Mouse (Mus musculus) midbrain, embryonic 12.5 days (tissue): ENCODE measurements around the gene Utp20. TPM values are rescaled to one million over a fixed set of nuclear protein-coding genes. Genes with fewer than 3 reads are reported as not detected.
A peak's percentile ranks its signal among the peaks of the same experiment; 100 is the strongest.
"Not testable (repeated sequence)": the region's sequence is repeated elsewhere in the genome, so short reads cannot be mapped to it uniquely, and the experiment has no call there.

ENCODE experiments used
- ATAC-seq: fragments of 200-750 bp; cut with Nextera tagmentation; 2 replicates; pipeline ENCODE4 v1.8.0; 2017; ENCODE audit warnings: low read depth, moderate TSS enrichment, moderate library complexity; ENCODE audit not compliant: low FRiP score
- H3K27ac ChIP-seq: fragments of 300-500 bp; sonication (generic); replicated peaks from 2 replicates; pipeline ENCODE4 v1.5.1; 2016; ENCODE audit warnings: mild to moderate bottlenecking
- H3K27me3 ChIP-seq: fragments of 300-500 bp; sonication (generic); 2 replicates; pipeline ENCODE4 v1.6.1; 2016; ENCODE audit warnings: mild to moderate bottlenecking
- H3K36me3 ChIP-seq: fragments of 300-500 bp; sonication (generic); 2 replicates; pipeline ENCODE4 v1.6.1; 2016
- H3K4me1 ChIP-seq: fragments of 300-500 bp; sonication (generic); 2 replicates; pipeline ENCODE4 v1.6.1; 2016
- H3K4me2 ChIP-seq: fragments of 300-500 bp; sonication (generic); replicated peaks from 2 replicates; pipeline ENCODE4 v1.6.1; 2016; ENCODE audit warnings: mild to moderate bottlenecking, moderate library complexity
- H3K4me3 ChIP-seq: fragments of 300-500 bp; sonication (generic); 2 replicates; pipeline ENCODE4 v1.5.1; 2016; ENCODE audit warnings: mild to moderate bottlenecking
- H3K9ac ChIP-seq: fragments of 300-500 bp; sonication (generic); replicated peaks from 2 replicates; pipeline ENCODE4 v1.6.1; 2016; ENCODE audit warnings: mild to moderate bottlenecking, moderate library complexity
- H3K9me3 ChIP-seq: fragments of 300-500 bp; sonication (generic); 2 replicates; pipeline ENCODE4 v1.6.1; 2016; ENCODE audit warnings: mild to moderate bottlenecking
- WGBS: fragments of 180-500 bp; shearing (Covaris S2); methylation state at CpG from one replicate; pipeline ENCODE4 v1.1.7; 2016; 5-methylcytosine and 5-hydroxymethylcytosine counted together
- polyA plus RNA-seq: library from polyadenylated mRNA; unstranded; fragments of >200 nt; fragmentation: Nextera tagmentation; extraction: Ambion mirVana; gene quantifications from 2 replicates; pipeline ENCODE4 v1.2.1, GENCODE M21; 2016

Utp20 gene
- polyA plus RNA-seq, 1 experiment from 2014 or later: 18.7 TPM

DNA sequence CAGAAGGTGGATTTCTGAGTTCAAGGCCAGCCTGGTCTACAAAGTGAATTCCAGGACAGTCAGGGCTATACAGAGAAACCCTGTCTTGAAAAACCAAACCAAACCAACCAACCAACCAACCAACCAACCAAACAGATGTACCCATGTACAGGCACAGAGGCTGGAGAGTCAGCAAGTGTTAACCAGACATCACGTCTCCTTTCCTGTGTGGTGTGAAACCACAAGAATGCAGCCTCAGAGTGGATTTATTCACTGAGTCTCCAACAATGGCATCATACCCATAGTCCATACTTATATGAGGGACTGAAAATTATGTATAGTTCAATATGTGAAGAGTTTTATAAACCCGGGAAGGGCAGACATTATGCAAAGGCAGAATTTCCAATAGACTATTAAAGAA, 43.5 kb downstream of the Utp20 start:
- H3K27me3 ChIP-seq, H3K9me3 ChIP-seq, H3K9ac ChIP-seq, H3K4me1 ChIP-seq, H3K4me2 ChIP-seq, H3K27ac ChIP-seq, ATAC-seq, H3K4me3 ChIP-seq: not testable (repeated sequence)
- peaks cover 33% of the 10 kb centered on the region for H3K36me3 ChIP-seq
- 95% methylated on average over 2 of the region's 2 CpGs for WGBS

DNA sequence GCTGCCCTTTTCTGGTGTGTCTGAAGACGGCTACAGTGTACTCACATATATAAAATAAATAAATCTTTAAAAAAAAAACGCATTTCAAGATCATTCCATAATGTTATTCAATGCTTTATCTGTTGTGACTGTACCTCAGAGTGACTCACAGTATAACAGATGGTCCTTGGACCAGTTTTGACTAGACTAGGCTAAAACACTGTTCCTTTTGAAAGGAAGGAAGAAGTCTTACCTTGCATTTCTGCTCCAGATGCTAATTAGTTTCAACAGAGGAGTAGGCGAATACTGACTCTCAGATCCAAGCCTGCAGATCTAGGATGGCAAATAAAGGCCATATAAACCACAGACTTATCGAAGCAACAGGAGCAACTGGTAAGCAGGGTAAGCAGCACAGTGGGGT, 45.9 kb downstream of the Utp20 start:
- Histone ChIP-seq H3K9ac (no peak overlapping the region), H3K27ac (no peak overlapping the region), H3K27me3 (no peaks in the 10 kb centered on the region), H3K4me3 (no peak overlapping the region), H3K9me3 (no peaks in the 10 kb centered on the region), H3K36me3 (peaks cover 38% of the 10 kb centered on the region), H3K4me2 (no peak overlapping the region), H3K4me1 (no peaks in the 10 kb centered on the region)
- no peak for ATAC-seq
- WGBS: 91% methylated on average over 4 of the region's 4 CpGs

DNA sequence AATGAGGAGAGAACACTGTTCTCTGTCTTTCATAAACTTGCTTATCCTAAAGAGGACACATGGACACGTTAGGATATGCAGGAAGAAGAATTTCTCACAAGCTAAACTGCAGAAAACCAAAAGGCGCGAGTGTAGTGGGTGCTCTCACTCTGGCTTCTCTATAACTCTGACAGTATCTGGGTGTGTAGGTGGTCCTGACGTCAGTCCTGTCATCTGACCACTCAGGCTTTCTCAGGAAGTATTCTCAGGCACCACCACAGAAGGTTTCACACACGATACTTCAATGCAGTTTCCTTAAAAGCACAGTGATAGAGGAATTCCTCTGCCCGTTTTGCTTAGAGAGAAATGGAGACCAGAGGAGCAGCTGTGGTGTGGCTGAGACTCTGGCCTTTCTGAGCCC, 50.4 kb downstream of the Utp20 start:
- Histone ChIP-seq H3K4me1 (no peaks in the 10 kb centered on the region), H3K36me3 (peaks cover 42% of the 10 kb centered on the region), H3K27me3 (no peaks in the 10 kb centered on the region), H3K9ac (no peak overlapping the region), H3K4me3 (no peak overlapping the region), H3K4me2 (no peak overlapping the region), H3K27ac (no peak overlapping the region), H3K9me3 (no peaks in the 10 kb centered on the region)
- 87% methylated on average over 6 of the region's 6 CpGs for WGBS
- no peak for ATAC-seq

DNA sequence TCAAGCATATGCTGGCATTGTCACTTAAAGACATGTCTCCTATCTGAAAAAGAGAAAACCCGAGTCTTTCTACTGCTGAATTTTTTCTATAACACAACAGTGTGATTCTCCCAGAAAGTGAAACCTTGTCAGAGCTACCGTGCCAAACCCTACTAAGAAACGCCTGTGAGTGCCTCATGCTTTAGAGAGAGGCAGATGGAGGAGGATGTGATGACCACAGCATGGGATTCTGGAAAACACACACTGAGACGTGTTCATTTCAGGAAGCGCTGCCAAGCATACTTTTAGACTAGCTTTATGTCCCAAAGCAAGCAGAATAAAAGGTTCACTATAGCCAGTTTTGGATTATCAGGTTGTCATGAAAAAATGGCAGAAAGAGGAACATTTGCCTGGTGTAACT, 53.6 kb downstream of the Utp20 start:
- 97% methylated on average over 5 of the region's 5 CpGs for WGBS
- not testable (repeated sequence) for H3K9ac ChIP-seq, H3K27me3 ChIP-seq, ATAC-seq, H3K9me3 ChIP-seq, H3K4me2 ChIP-seq, H3K27ac ChIP-seq, H3K4me3 ChIP-seq, H3K4me1 ChIP-seq
- peaks cover 68% of the 10 kb centered on the region for H3K36me3 ChIP-seq

DNA sequence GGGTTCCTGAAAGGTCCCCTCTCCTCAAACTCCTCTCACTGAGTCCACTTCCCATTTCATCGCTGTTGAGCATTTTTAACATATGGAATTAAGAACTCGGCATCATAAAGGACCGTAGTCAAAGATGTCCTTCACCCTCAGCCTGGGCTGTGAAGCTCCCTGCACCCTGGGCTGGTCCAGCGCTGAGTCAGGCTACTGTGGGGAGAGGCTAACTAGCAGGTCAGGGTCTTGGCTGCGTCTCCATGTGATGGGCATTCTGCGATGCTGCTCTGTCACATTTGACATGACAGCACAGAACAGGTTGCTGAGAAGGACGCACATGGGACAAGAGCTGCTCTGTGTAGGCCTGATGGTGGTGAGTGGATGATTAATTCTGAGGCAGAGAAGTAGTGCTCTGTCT, 56.9 kb downstream of the Utp20 start:
- no peak overlapping the region for H3K4me3 ChIP-seq
- H3K9me3 ChIP-seq: no peaks in the 10 kb centered on the region
- no peak overlapping the region for H3K4me2 ChIP-seq
- 96% methylated on average over 7 of the region's 7 CpGs for WGBS
- no peaks in the 10 kb centered on the region for H3K4me1 ChIP-seq
- H3K36me3 ChIP-seq: peaks cover 74% of the 10 kb centered on the region
- no peak for ATAC-seq
- H3K27ac ChIP-seq: no peak overlapping the region
- H3K27me3 ChIP-seq: no peaks in the 10 kb centered on the region
- H3K9ac ChIP-seq: no peak overlapping the region

DNA sequence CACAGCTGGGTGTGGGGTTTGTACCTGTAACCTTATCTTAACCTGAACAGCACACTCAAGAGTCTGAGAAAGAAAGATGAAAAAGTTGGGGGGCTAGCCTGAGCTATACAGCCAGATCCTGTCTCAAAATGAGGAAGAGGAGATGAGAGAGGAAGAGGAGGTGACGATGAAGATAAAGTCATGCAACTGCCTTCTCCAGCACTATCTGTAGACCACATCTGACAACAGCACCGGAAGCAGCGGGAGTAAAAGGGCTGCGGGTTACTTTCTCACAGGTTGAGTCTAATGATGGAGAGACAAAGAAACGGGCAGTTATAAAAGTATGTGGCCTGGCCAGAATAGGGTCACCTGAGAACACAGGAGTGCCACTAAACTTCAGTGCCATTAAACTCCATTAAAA, 57.6 kb downstream of the Utp20 start:
- Histone ChIP-seq H3K9me3 (no peaks in the 10 kb centered on the region), H3K36me3 (peaks cover 82% of the 10 kb centered on the region), H3K27ac (no peak overlapping the region), H3K27me3 (no peaks in the 10 kb centered on the region), H3K4me3 (no peak overlapping the region), H3K4me1 (no peaks in the 10 kb centered on the region), H3K4me2 (no peak overlapping the region), H3K9ac (no peak overlapping the region)
- WGBS: 96% methylated on average over 5 of the region's 5 CpGs
- no peak for ATAC-seq

DNA sequence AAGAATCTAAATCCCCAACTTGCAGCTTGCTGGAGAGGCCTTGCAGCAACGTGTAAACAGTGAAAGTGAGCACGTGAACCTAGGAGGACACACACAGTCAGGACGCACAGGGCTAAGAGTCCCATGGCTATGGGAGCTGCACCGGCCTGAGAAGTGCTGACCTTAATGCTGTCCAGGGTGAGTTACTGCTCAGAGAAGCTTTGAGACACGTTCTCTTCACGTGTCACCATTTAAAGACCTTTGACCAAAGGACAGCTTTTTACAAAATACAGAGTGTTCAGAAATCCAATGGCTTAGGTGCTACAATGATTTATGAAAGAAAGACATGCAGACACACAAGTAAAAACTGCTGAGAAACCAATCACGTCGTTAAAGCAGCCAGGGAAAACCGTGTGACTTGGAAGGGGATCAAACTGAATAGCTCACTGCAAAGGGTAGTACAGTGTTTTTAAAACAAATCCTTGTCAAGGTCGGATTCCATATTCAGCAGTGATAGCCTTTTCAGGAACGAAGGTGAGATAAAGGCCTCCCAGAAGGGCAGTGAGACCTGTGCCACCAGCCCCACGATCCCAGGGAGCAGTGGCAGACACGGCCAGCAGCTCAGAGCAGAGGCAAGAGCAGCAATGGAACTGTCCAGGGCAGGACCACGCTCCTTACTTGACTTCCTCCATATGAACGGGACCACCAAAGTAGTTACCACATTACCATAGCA, 61.0 kb downstream of the Utp20 start:
- H3K4me3 ChIP-seq: no peak overlapping the region
- H3K9ac ChIP-seq: no peak overlapping the region
- H3K4me1 ChIP-seq: no peaks in the 10 kb centered on the region
- H3K4me2 ChIP-seq: no peak overlapping the region
- no peaks in the 10 kb centered on the region for H3K27me3 ChIP-seq
- peaks cover 67% of the 10 kb centered on the region for H3K36me3 ChIP-seq
- no peak overlapping the region for H3K27ac ChIP-seq
- no peak for ATAC-seq
- no peaks in the 10 kb centered on the region for H3K9me3 ChIP-seq
- WGBS: 91% methylated on average over 15 of the region's 15 CpGs

DNA sequence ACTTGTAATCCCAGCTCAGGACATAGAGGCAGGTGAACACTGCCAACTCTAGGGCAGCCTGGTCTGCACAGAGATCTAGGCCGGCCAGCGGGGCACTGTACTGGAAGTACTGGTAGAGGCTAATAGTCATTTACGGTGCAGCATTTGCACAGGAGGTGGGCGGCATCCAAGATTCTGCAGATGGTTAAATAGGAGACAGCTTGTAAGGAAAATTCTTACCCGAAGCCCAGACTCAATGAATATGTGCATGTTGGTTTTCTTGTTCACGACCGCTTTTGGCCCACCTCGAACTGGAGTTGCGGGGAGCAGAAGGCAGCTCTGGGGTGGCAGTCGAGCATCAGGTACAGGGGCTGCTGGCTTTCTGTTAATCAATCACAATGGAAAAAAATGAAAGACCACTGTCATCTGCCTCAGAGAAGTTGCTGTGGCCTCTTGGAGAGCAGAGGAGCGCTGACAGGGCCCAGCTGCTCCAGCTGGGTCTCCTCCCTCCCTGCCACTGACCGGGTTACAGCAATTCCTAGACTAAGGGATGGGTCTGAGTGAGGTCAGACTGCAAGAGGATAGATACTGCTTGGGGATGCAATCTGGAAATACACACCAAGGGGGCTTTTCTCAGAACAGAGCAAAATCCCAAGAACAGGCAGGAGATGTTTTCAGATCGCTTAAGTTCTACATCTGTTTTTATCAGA, 64.9 kb downstream of the Utp20 start:
- Histone ChIP-seq H3K9ac (no peak overlapping the region), H3K27ac (no peak overlapping the region), H3K36me3 (peaks cover 68% of the 10 kb centered on the region), H3K9me3 (no peaks in the 10 kb centered on the region), H3K4me1 (no peaks in the 10 kb centered on the region), H3K4me3 (no peak overlapping the region), H3K4me2 (no peak overlapping the region), H3K27me3 (no peaks in the 10 kb centered on the region)
- ATAC-seq: no peak
- WGBS: 95% methylated on average over 13 of the region's 13 CpGs

DNA sequence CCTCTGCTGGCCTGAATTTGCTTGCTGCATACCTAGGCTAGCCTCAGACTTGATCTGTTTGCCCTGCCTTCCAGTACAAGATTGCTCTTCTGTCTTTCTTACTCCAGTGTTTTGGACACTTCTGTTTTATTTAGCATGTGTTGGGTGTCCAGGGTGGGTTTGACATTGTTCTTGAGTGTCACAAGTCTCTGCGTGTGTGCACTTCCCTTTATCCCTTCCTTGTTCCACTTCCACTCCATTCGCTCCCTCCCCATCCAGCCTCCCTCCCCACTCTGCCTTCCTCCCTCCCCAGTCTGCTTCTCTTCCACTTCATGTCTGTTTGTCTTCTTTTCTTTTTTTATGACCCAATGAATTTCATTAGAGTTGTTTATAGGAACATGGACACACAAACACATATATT, 85.2 kb downstream of the Utp20 start:
- H3K27ac ChIP-seq: no peak overlapping the region
- no peaks in the 10 kb centered on the region for H3K9me3 ChIP-seq
- H3K36me3 ChIP-seq: peaks cover 56% of the 10 kb centered on the region
- no peak overlapping the region for H3K4me3 ChIP-seq
- no peaks in the 10 kb centered on the region for H3K4me1 ChIP-seq
- H3K9ac ChIP-seq: no peak overlapping the region
- ATAC-seq: no peak
- H3K27me3 ChIP-seq: no peaks in the 10 kb centered on the region
- H3K4me2 ChIP-seq: no peak overlapping the region
- 81% methylated on average over 2 of the region's 2 CpGs for WGBS

DNA sequence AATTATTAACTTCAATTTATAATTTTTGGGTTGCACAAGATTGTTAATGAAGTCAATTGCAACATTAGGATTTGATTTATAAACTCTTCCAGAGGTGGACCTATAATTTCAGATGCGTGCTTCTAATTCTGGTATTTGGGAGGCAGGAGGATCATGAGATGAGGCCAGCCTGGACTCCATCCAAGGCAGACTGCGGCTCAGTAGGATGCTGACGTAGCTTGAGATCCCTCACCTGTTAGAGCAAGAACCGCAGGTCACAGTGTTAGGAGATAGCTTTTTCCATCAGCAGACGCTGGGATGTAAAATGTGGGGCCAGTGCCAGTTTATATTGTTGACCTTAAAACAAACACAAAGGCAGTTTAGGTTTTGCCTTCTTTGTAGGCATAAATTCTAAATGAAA, 85.8 kb downstream of the Utp20 start:
- Histone ChIP-seq H3K27me3 (no peaks in the 10 kb centered on the region), H3K4me3 (no peak overlapping the region), H3K4me1 (no peaks in the 10 kb centered on the region), H3K4me2 (no peak overlapping the region), H3K9me3 (no peaks in the 10 kb centered on the region), H3K27ac (no peak overlapping the region), H3K36me3 (peaks cover 61% of the 10 kb centered on the region), H3K9ac (no peak overlapping the region)
- no peak for ATAC-seq
- WGBS: 96% methylated on average over 5 of the region's 5 CpGs

DNA sequence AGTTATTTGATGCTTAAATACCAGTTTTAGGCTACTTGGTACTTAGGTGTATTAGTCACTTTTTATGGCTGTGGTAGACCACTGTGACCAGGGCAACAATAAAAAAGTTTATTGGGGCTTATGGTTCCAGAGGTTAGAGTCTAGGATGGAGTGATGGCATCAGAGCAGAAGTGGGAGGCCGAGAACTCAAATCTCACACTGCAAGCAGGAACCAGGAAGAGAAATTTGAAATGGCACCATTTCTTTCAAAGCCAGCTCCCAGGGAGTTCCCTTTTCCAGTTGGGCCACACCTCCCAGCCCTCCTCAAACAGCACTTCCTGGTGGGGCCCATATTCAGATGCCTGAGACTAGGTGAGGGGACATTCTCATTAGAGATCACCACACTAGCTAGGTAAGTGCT, 86.8 kb downstream of the Utp20 start:
- Histone ChIP-seq H3K9me3 (no peaks in the 10 kb centered on the region), H3K36me3 (peaks cover 54% of the 10 kb centered on the region), H3K9ac (no peak overlapping the region), H3K4me1 (no peaks in the 10 kb centered on the region), H3K4me2 (no peak overlapping the region), H3K4me3 (no peak overlapping the region), H3K27ac (no peak overlapping the region), H3K27me3 (no peaks in the 10 kb centered on the region)
- 94% methylated on average over 1 of the region's 1 CpGs for WGBS
- no peak for ATAC-seq

DNA sequence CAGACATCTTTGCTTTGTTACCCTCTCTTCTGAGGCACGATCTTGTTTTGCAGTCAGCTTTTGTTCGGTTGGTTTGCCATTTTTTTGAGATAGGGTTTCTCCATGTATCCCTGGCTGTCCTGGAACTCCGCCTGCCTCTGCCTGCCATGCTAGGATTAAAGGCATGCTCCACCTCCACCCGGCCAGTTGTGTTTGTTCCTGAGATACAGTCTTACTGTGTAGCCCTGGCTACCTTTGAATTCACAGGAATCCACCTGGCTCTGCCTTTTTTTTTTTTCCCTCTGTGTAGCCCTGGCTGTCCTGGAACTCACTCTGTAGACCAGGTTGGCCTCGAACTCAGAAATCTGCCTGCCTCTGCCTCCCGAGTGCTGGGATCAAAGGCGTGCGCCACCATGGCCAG, 87.5 kb downstream of the Utp20 start:
- 95% methylated on average over 8 of the region's 8 CpGs for WGBS
- not testable (repeated sequence) for H3K9me3 ChIP-seq, H3K27me3 ChIP-seq, H3K4me1 ChIP-seq, ATAC-seq, H3K4me3 ChIP-seq, H3K9ac ChIP-seq, H3K4me2 ChIP-seq, H3K27ac ChIP-seq
- H3K36me3 ChIP-seq: peaks cover 46% of the 10 kb centered on the region

DNA sequence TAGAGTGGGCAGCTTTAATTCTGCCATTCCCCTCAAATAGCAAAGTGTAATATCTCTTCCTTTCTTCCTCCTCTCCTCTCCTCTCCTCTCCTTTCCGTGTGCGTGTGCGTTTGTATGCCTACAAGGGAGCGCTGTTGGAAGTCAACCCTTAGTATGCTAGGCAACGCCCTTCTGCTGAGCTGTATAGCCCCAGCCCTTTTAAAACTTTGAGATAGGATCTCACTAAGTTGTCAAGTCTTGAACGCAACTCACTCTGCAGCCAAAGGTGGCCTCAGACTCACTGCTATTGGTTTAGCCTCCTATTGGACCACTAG, 94.3 kb downstream of the Utp20 start:
- no peak for ATAC-seq
- Histone ChIP-seq H3K4me1 (peaks cover 11% of the 10 kb centered on the region), H3K36me3 (peaks cover 7% of the 10 kb centered on the region), H3K4me3 (peak overlapping the region; percentile 95), H3K27me3 (no peaks in the 10 kb centered on the region), H3K9ac (peak overlapping the region; percentile 93), H3K27ac (no peak overlapping the region), H3K4me2 (peak overlapping the region; percentile 93), H3K9me3 (no peaks in the 10 kb centered on the region)
- 18% methylated on average over 6 of the region's 6 CpGs for WGBS
